Comparison of ENCODE assay signal across 8 mouse cellular contexts in genomic region chr4:152186205-152187082, GRCm38 (mm10). TPM values are rescaled to one million over a fixed set of nuclear protein-coding genes. Genes with fewer than 3 reads are reported as not detected.
A peak's percentile ranks its signal among the peaks of the same experiment; 100 is the strongest.
DNase-seq lines count a peak whose midpoint lies in the region; ATAC-seq and TF ChIP-seq lines count a peak whose summit lies in the region.

No protein-coding gene starts in this region.

- H3K4me2 ChIP-seq in lung, embryonic 16.5 days (ENCODE audit: low read depth, low read length): peak overlapping the region; percentile 55
- peak overlapping the region; percentile 26 for H3K4me2 ChIP-seq in forebrain, embryonic 15.5 days (replicated peaks)
- peak overlapping the region; percentile 63 for H3K4me2 ChIP-seq in limb, embryonic 14.5 days (replicated peaks; ENCODE audit: low read depth, low read length, severe bottlenecking)
- peak overlapping the region; percentile 36 for H3K4me2 ChIP-seq in neural tube, embryonic 13.5 days

- H3K27me3 ChIP-seq in lung, embryonic 16.5 days (ENCODE audit: control insufficient read depth, insufficient read depth, low read depth, low read length): no peaks in the 10 kb centered on the region
- H3K27me3 ChIP-seq in forebrain, embryonic 15.5 days: no peaks in the 10 kb centered on the region
- H3K27me3 ChIP-seq in limb, embryonic 14.5 days (ENCODE audit: control insufficient read depth, insufficient read depth, low read length): no peaks in the 10 kb centered on the region
- no peaks in the 10 kb centered on the region for H3K27me3 ChIP-seq in neural tube, embryonic 13.5 days

- peak overlapping the region; percentile 91 for H3K27ac ChIP-seq in lung, embryonic 16.5 days (ENCODE audit: low read length)
- peak overlapping the region; percentile 65 for H3K27ac ChIP-seq in forebrain, embryonic 15.5 days (replicated peaks)
- peak overlapping the region; percentile 90 for H3K27ac ChIP-seq in limb, embryonic 14.5 days (replicated peaks; ENCODE audit: low read depth, low read length)
- H3K27ac ChIP-seq in neural tube, embryonic 13.5 days (replicated peaks): peak overlapping the region; percentile 62

- no peak for DNase-seq in lung, postnatal 25 days (ENCODE audit: low spot score)
- no peak for DNase-seq in limb, embryonic 14.5 days (ENCODE audit: low spot score)
- DNase-seq in left cerebral cortex, adult 9 months (ENCODE audit: low spot score in 2 of 2): no peak
- no peak for DNase-seq in spleen, postnatal 14 days (ENCODE audit: low spot score in 2 of 2)
- DNase-seq in thymus, adult 18-20 months: no peak

- H3K9ac ChIP-seq in lung, embryonic 16.5 days (ENCODE audit: low read length): peak overlapping the region; percentile 63
- peak overlapping the region; percentile 4; the same call in 1 of the 2 replicates for H3K9ac ChIP-seq in forebrain, embryonic 15.5 days (replicated peaks)
- H3K9ac ChIP-seq in limb, embryonic 14.5 days (ENCODE audit: low read depth, low read length, severe bottlenecking): peak overlapping the region; percentile 54
- H3K9ac ChIP-seq in neural tube, embryonic 13.5 days: peak overlapping the region; percentile 52

- TF ChIP-seq POLR2A in limb, embryonic 14.5 days (IDR thresholded peaks at IDR 0.05; ENCODE audit: borderline replicate concordance, extremely low read depth, insufficient read depth, insufficient read length): no peak

- WGBS in lung, embryonic 16.5 days: 26% methylated on average over 14 of the region's 14 CpGs
- 34% methylated on average over 14 of the region's 14 CpGs for WGBS in forebrain, embryonic 15.5 days
- WGBS in limb, embryonic 14.5 days: 33% methylated on average over 14 of the region's 14 CpGs
- 45% methylated on average over 14 of the region's 14 CpGs for WGBS in neural tube, embryonic 13.5 days

- peak overlapping the region; percentile 36 for H3K4me3 ChIP-seq in lung, embryonic 16.5 days (ENCODE audit: low read length)
- H3K4me3 ChIP-seq in forebrain, embryonic 15.5 days: peak overlapping the region; percentile 6
- peak overlapping the region; percentile 28 for H3K4me3 ChIP-seq in limb, embryonic 14.5 days (replicated peaks; ENCODE audit: low read length)
- peak overlapping the region; percentile 3; the same call in 1 of the 2 replicates for H3K4me3 ChIP-seq in neural tube, embryonic 13.5 days

- ATAC-seq in lung, embryonic 16.5 days (ENCODE audit: low read depth): 0 out of 2 replicates have a peak, but pooled peaks have one; percentile 8
- ATAC-seq in forebrain, embryonic 15.5 days (replicated peaks): no peak
- ATAC-seq in limb, embryonic 14.5 days (ENCODE audit: low FRiP score, low read depth): 0 out of 2 replicates have a peak, but pooled peaks have one; percentile 4
- ATAC-seq in neural tube, embryonic 13.5 days (ENCODE audit: low read depth): no peak

- H3K36me3 ChIP-seq in lung, embryonic 16.5 days (ENCODE audit: control insufficient read depth, insufficient read depth, low read length): no peaks in the 10 kb centered on the region
- H3K36me3 ChIP-seq in forebrain, embryonic 15.5 days: no peaks in the 10 kb centered on the region
- H3K36me3 ChIP-seq in limb, embryonic 14.5 days (ENCODE audit: control insufficient read depth, insufficient read depth, low read length): no peaks in the 10 kb centered on the region
- peaks cover 6% of the 10 kb centered on the region; the same call in 1 of the 2 replicates for H3K36me3 ChIP-seq in neural tube, embryonic 13.5 days

- H3K4me1 ChIP-seq in lung, embryonic 16.5 days (replicated peaks; ENCODE audit: control insufficient read depth, insufficient read depth, low read length): peaks cover 36% of the 10 kb centered on the region
- H3K4me1 ChIP-seq in forebrain, embryonic 15.5 days: peaks cover 36% of the 10 kb centered on the region
- H3K4me1 ChIP-seq in limb, embryonic 14.5 days (ENCODE audit: control insufficient read depth, insufficient read depth, low read length): peaks cover 23% of the 10 kb centered on the region
- H3K4me1 ChIP-seq in neural tube, embryonic 13.5 days (replicated peaks): peaks cover 42% of the 10 kb centered on the region

- H3K9me3 ChIP-seq in lung, embryonic 16.5 days (ENCODE audit: control insufficient read depth, low read length): no peaks in the 10 kb centered on the region
- no peaks in the 10 kb centered on the region for H3K9me3 ChIP-seq in forebrain, embryonic 15.5 days
- no peaks in the 10 kb centered on the region for H3K9me3 ChIP-seq in limb, embryonic 14.5 days (ENCODE audit: control insufficient read depth, low read length)
- H3K9me3 ChIP-seq in neural tube, embryonic 13.5 days: no peaks in the 10 kb centered on the region

RNA-seq across cellular contexts. Expression of gene Acot7, which starts 8.5 kb away (rescaled TPM):
- polyA plus RNA-seq in lung, embryonic 16.5 days (2015; fragmentation: Nextera tagmentation; extraction: Ambion mirVana): 66.5 and 69.0 TPM in 2 replicates
- polyA plus RNA-seq in forebrain, embryonic 15.5 days (2015; fragmentation: Nextera tagmentation; extraction: Ambion mirVana): 210 and 219 TPM in 2 replicates
- polyA plus RNA-seq in limb, embryonic 14.5 days (2012; rRNA removed): 47.7 and 50.3 TPM in 2 replicates
- 47.3 and 48.4 TPM in 2 replicates for polyA plus RNA-seq in limb, embryonic 14.5 days (2014; fragmentation: Nextera tagmentation; extraction: Ambion mirVana)
- polyA plus RNA-seq in neural tube, embryonic 13.5 days (2015; fragmentation: Nextera tagmentation; extraction: Ambion mirVana): 316 and 346 TPM in 2 replicates

RNA-seq across cellular contexts. Expression of gene Hes2, which starts 27.8 kb away (rescaled TPM):
- 0.54 and 0.87 TPM in 2 replicates for polyA plus RNA-seq in lung, embryonic 16.5 days (2015; fragmentation: Nextera tagmentation; extraction: Ambion mirVana)
- not detected in 2 replicates for polyA plus RNA-seq in forebrain, embryonic 15.5 days (2015; fragmentation: Nextera tagmentation; extraction: Ambion mirVana)
- polyA plus RNA-seq in limb, embryonic 14.5 days (2012; rRNA removed): 0.03 and 0.04 TPM in 2 replicates
- polyA plus RNA-seq in limb, embryonic 14.5 days (2014; fragmentation: Nextera tagmentation; extraction: Ambion mirVana): not detected in 2 replicates
- 0.13 and 0.15 TPM in 2 replicates for polyA plus RNA-seq in neural tube, embryonic 13.5 days (2015; fragmentation: Nextera tagmentation; extraction: Ambion mirVana)

RNA-seq across cellular contexts. Expression of gene Espn, which starts 34.3 kb away (rescaled TPM):
- polyA plus RNA-seq in lung, embryonic 16.5 days (2015; fragmentation: Nextera tagmentation; extraction: Ambion mirVana): 6.6 and 10.1 TPM in 2 replicates
- polyA plus RNA-seq in forebrain, embryonic 15.5 days (2015; fragmentation: Nextera tagmentation; extraction: Ambion mirVana): 0.09 and 0.10 TPM in 2 replicates
- polyA plus RNA-seq in limb, embryonic 14.5 days (2012; rRNA removed): 1.7 TPM in 2 replicates
- polyA plus RNA-seq in limb, embryonic 14.5 days (2014; fragmentation: Nextera tagmentation; extraction: Ambion mirVana): 1.4 and 1.7 TPM in 2 replicates
- polyA plus RNA-seq in neural tube, embryonic 13.5 days (2015; fragmentation: Nextera tagmentation; extraction: Ambion mirVana): 0.21 and 0.51 TPM in 2 replicates

Comparison
In these comparisons a context has a peak if more than half of its experiments do, and no peak if none do; other contexts are left out.
1. ATAC-seq: peak in lung, embryonic 16.5 days (single experiment) and limb, embryonic 14.5 days (single experiment); none in forebrain, embryonic 15.5 days (single experiment) and neural tube, embryonic 13.5 days (single experiment).
2. H3K9ac ChIP-seq: peak in every context shown above with its lines; median percentile 63 in lung, embryonic 16.5 days; 54 in limb, embryonic 14.5 days; 52 in neural tube, embryonic 13.5 days; 4 in forebrain, embryonic 15.5 days.
3. Peak in every context shown above with its lines, with median percentiles within 50 percentile points of each other: H3K27ac ChIP-seq, H3K4me2 ChIP-seq and H3K4me3 ChIP-seq.